Mouse (Mus musculus) MEL (cell line): ENCODE results near the gene C2cd2.

Source experiments
- CTCF ChIP-seq, 3 experiments: IDR thresholded peaks in 2 of 3; conservative IDR thresholded peaks in 1 of 3; 2 replicates each; pipeline ENCODE4 v1.5.1; 2011 to 2012; ENCODE audit warnings: low read length in 3 of 3, low read depth in 2 of 3, mild to moderate bottlenecking in 2 of 3, improper control_type of control experiment in 1 of 3, inconsistent platforms in 1 of 3, mixed read lengths in 1 of 3, moderate library complexity in 1 of 3; ENCODE audit not compliant: control insufficient read depth in 1 of 3, insufficient read depth in 1 of 3, poor library complexity in 1 of 3, severe bottlenecking in 1 of 3
- POLR2A ChIP-seq, 2 experiments: IDR thresholded peaks; 2 replicates each; pipeline ENCODE4 v1.6.1; 2011 to 2012; ENCODE audit warnings: low read length in 2 of 2, mild to moderate bottlenecking in 2 of 2, control low read depth in 1 of 2, improper control_type of control experiment in 1 of 2, low read depth in 1 of 2, moderate library complexity in 1 of 2; ENCODE audit not compliant: control insufficient read depth in 1 of 2, insufficient read depth in 1 of 2, poor library complexity in 1 of 2
- POLR2AphosphoS2 ChIP-seq: IDR thresholded peaks from 2 replicates; pipeline ENCODE4 v1.6.1; 2011; ENCODE audit warnings: low read length, improper control_type of control experiment
- TBP ChIP-seq: IDR thresholded peaks from 2 replicates; pipeline ENCODE4 v1.8.0; 2011; ENCODE audit warnings: low read depth, low read length, improper control_type of control experiment
- TCF12 ChIP-seq: IDR thresholded peaks from 2 replicates; pipeline ENCODE4 v1.6.1; 2014; ENCODE audit warnings: low read depth, mild to moderate bottlenecking, inconsistent platforms, low read length, improper control_type of control experiment, moderate library complexity
- USF1 ChIP-seq: IDR thresholded peaks from 2 replicates; pipeline ENCODE4 v1.6.1; 2014; ENCODE audit warnings: low read depth, mild to moderate bottlenecking, inconsistent platforms, low read length, improper control_type of control experiment, moderate library complexity
- ZNF384 ChIP-seq: IDR thresholded peaks from 2 replicates; pipeline ENCODE4 v1.6.1; 2012; ENCODE audit warnings: low read depth, mild to moderate bottlenecking, inconsistent platforms, low read length, improper control_type of control experiment

- TF ChIP-seq CTCF (IDR thresholded peaks at IDR 0.05 in 2 of 3, conservative IDR thresholded peaks at IDR 0.05 in 1 of 3; ENCODE audit: control insufficient read depth in 1 of 3, insufficient read depth in 1 of 3, low read depth in 2 of 3, low read length in 3 of 3, poor library complexity in 1 of 3, severe bottlenecking in 1 of 3) (no peak), ZNF384 (no peak), TBP (0 out of 2 replicates have a peak, but pooled peaks have one; percentile 25), TCF12 (peak; percentile 23; the same call in 1 of the 2 replicates), POLR2A (IDR thresholded peaks at IDR 0.05; ENCODE audit: control insufficient read depth in 1 of 2, insufficient read depth in 1 of 2, low read depth in 1 of 2, low read length in 2 of 2, poor library complexity in 1 of 2) (peak; percentile 31 to 85; a peak in 3 of 4 replicates), USF1 (no peak), POLR2AphosphoS2 (no peak; the same call in 1 of the 2 replicates)
Measured at GRCm38 (mm10) chr16:97851741-97852319, 110.6 kb downstream of the C2cd2 start, which contains the start of gene Prdm15.
